Mouse (Mus musculus) monocyte, adult 2 months (primary cell): ENCODE data around the gene Gm49358.

Source experiments
- DNase-seq, 2 experiments: peaks; one replicate each; pipeline ENCODE4 v3.0.0; 2022; ENCODE audit warnings: low spot score in 2 of 2, low read depth in 1 of 2

The Gm49358 gene

DNA sequence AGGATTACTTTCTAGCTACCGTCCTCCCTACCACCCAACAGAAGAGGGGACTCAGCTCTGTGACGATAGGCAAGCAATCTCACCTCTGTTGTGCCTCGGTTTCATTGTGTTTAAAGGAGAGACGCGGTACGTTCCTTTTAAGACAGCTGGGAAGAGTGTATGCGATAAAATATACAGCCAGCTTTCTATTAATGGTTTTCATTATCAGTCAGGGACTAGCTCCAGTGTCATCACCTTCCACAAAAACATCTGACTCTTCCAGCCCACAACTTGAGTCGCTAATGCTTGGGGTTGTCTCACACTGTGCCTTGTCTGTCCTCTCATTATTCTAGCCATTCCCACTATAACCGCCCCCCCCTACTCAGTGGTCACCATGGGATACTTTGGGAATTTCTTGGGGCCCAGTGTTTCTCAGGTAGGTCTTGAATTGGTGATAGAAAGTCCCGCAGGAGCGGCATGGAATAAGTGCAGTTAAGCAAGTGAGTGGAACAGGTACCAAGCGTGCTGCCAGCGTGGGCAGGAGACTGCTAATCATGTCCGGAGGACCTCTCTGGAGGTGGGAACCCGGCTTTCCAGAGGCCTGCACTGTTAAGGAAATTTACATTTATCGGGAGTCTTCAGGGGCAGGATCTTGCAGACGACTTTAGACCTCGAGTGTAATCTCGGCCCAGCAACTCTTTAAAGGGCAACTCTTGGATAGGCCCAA lies 14.0 kb downstream of the Gm49358 start:
- DNase-seq, result no peak

DNA sequence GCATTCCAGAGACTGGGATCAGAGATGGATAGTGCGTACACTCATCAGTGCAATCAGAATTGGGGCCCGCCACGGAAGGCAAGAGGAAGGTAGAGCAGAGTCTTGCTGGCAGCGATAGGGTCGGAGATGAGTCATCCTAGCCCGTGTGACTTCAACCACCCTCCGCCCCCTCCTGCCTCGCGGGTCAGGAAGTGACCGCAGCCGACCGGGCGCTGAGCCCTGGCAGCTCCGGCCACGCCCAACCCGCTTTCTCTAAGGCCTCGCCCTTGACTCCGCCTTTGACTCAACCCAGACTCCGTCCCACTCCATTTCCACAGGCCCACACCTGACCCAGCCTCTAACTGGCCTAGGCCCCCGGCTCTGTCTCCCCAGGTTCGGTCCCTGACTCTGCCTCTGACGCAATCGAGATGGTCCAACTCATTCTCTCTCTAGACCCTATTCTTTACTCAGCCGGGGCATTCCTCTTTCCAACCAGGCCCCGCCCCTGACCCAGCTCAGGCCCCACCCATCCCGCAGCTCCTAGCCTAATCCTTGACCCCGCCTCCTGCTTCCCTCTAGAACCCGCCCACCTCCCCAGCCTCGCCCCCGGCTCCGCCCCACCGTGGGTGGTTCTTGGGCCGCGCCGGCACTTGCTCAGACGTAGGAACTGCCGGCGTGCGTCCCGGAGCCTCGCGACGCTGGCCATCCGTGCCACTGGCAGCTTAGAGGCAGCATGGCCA lies 14.8 kb downstream of the Gm49358 start, which contains the start of gene Nt5dc3:
Nt5dc3 (plus strand) TSS at position 608 of the 719 bp plus-strand sequence.
- peak; percentile 95 to 98 for DNase-seq

DNA sequence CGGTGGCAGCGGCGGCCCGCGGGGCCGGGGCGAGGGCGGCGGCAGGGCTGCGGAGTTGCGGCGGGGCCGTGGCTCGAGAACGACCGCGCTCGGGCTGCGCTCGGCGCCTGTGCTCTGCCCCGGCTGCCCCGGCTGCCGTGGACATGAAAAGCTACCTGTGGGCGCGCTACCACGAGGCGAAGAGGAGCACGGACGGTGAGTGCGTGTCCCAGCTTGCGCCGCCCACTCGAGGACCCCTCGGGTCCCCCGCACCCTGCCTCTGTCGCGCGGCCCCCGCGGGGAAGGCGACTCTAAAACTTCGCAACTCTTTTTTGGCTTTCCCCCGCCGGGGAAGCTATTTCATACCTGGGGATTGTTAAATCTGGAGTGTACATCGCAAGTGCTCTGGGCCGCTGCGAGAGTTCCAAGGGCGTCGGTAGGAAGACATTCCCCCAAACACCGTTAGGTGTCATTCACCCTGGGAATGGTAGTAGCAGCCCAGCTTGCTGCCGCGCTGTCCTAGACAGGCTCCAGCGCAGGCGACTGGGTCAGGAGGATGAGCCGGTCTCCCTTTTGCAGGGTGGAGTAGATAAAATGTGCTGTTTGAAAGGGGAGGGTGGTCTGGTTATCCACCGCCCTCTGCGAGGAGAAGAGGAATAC lies 15.5 kb downstream of the Gm49358 start:
- peak in 1 of 2 experiments; percentile 5 for DNase-seq

DNA sequence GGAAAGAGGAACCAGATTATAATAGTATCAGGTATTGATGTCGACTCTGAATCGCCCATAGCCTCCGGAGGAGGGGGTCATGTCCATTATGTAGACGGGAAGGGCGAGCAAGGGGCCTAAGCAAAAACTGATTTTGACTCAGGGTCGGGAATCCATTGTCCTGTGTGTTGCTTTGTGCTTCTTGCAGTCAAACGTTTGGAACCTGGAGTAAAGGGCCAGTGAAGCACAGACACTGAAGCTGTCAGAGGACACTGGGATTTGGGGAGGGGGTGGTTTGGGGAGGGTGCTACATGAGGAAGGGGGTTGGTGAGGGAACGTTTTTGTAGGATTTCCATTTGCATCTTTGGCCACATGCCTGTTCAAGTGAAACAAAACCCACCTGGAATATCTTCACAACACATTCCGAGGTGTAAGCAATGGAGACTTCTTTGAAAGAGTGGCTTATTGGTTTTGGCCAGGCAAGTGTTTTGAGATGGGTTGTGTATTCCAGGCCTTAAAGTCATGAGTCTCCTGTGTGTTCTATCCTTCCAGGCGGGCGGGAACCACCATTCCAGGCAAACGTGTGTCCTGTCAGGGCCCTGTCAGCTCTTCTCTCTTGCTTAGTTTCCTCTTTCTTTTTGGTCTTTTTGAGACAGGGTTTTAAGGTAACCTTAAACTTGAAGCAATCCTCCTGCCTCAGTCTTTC lies 16.2 kb downstream of the Gm49358 start:
- DNase-seq, result no peak

DNA sequence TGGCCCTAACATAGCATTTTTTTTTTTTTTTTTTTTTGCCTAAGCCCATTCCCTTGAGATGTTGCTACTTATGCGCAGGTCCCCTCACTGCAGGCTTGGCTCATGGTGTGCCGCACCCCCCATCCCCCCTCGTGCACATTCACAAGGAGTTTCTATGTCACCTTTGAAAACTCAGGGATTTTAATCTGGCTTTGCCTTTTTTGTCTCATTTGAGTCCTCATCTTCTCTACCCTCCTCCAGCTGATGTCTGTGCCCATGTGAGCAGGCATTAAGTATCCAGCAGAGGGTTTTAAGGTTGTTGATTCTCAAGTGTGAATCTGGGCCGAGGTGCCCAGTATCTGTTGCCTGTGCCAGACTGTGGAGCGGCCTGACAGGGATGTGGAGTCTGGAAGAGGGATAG lies 17.9 kb downstream of the Gm49358 start:
- no peak for DNase-seq

DNA sequence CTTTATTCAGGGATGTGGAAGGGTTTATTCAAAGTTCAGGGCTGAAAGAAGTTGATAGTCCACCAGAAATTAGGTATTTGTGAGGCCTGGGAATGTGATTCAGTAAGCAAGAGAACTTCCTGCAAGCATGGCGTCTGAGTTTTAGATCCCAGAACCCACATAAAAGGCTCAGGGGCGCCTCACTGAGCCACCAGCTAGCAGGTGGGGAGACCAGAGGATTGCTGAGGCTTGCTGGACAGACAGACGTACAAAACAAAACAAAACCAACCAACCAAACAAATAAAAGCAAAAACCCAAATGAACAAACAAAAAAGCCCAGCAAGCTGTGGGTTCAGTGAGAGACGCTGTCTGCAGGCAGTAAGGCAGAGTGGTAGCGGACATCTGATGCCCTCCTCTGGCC lies 18.9 kb downstream of the Gm49358 start:
- no peak for DNase-seq

DNA sequence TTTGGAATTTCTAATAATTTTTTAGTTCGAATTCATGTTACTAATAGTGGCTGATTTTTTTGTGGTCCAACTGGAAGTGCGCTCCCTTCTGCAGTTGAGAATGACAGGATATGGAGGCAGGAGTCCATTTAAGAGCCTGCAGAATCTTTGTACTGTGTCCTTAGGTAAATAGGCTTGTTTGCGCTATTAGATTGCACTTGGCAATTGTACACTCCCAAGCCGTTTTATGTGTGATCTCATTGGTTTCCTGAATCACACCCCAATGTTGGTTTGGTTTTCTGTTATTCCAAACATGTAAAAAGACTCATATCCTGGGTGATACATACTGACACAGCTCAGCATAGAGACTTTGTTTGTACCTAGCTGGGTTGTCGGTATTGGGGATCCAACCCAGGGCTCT lies 19.8 kb downstream of the Gm49358 start:
- DNase-seq, result no peak

DNA sequence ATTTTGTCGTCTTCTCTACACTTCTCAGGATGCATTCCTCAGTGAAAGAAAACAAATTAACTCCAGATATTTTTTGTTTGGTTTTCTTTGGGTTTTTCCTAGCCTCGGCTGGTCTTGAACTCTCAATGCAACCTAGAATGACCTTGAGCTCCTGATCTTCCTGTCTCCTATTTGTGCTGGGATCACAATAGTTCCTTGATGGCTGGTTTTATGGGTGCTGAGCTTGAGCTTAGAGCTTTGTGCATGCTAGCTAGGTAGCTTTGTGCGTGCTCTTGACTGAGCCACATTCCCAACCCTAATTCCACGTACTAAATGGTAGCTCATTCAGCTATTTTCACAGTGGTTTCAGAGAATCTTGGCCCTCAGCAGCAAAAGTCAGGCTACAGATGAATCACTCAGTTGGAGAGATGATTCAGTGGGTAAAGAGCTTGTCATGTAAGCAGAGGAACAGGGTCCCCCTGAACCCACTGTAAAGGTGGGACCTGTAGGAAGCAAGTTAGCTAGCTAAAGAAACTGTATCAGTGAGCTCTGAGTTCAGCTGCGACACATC lies 20.4 kb downstream of the Gm49358 start:
- no peak for DNase-seq

DNA sequence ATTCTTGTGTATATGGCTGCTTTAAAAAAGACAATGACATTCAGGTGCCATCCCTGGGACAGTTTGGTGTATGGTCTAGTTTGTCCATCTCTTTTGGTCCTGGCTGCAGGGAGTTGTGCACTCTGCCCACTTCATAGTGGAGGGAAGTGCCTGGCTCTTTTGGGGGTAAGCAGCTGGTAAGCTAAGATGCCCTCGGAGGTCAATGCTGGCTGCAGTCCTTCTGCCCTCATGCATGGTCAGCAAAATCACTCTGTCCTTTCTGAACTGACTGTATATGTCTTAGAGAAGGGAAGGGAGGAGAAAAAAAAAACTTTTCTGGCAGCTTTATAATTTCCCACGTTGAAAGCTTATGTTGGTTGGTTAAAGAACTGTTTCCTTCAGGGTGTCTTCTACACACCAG lies 21.6 kb downstream of the Gm49358 start:
- no peak for DNase-seq

DNA sequence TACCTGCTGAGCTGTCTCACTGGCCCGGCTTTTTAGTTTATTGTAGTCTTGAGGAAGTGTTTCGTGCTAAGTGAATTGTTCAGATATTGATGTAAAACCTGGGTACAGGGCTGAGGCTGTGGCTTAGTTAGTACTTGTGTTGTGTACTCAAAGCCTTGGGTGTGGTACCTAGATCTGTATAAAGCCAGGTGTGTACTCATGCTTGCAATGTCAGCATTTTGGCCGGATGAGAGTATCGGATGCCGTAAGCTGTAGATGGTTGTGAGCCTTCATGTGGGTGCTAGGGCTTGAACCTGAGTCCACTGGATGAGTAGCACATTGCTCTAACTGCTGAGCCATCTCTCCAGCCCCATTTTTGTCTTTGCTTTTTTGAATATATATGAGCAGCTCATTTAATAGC lies 22.3 kb downstream of the Gm49358 start:
- no peak for DNase-seq

DNA sequence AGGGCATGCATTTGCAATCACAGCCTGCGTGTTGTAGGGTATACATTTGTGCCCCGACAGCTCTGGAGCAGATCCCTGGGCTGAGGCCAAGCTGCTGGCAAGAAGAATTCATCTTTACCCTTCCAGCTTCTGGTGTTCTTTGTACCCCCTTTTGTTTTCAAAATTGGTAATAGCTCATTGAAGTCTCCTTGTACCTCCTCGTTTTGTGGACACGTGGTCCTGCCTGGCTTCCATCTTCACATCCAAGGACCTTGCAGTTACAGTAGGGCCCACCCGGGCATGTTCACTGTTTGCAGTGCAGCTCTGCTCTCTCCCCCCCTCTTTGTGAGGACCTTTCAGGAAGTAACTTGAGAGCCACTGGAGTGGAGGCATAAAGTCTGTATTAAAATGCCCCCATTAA lies 24.4 kb downstream of the Gm49358 start:
- no peak for DNase-seq

DNA sequence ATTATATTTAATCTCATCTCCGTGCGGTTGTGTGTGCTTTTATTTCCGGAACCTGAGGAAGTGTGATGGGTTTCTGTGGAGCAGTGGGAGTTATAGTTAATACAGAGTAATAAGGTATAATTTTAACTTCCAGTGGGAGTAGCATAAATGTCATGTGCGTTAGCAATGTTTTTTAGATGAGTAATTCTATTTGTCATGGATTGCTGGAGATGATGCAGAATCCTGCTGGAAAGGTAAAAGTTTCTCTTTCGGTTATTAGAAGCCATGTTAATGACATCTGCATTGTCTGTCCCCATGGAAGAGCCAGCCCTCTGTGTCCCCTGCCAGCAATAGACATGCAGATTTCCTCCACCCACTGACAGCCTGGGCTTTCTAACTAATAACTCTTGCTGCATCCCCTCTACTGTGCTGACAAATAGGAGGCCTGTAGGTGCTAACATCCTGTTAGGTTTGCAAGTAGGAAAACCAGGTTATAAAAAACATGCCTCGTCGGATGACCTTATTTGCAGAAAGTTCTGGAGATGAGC lies 25.4 kb downstream of the Gm49358 start:
- no peak for DNase-seq

DNA sequence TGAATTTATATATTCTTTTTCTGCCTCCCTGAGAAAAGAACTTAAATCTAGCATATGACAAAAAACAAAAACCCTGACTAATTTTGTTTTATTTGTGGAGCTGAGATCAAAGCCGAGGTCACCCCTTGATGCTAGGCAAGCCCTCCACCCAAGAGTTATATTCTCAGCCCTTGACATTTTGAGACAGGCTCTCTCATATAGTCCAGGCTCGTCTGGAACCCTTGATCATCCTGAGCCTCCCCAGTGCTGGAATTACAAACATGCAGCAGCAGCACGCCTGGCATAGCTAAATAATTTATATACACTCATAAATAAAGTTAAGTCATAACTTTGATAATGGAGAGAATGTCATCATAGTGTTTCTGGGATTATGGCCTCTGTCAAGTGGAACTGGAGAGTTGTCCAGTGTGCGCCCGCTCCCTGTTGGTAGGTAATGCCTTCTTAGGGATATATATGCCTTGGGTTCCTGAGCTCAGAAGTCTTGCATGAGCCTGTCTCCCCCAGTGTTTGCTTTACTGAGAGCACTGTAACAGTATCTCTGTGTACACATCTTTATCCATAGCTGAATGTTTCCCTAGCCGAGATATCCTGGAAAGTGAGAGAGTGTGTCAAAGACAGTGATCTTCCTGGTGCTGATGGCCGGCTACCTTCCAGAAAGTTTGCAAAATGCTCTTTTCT lies 27.9 kb downstream of the Gm49358 start:
- DNase-seq, result no peak

DNA sequence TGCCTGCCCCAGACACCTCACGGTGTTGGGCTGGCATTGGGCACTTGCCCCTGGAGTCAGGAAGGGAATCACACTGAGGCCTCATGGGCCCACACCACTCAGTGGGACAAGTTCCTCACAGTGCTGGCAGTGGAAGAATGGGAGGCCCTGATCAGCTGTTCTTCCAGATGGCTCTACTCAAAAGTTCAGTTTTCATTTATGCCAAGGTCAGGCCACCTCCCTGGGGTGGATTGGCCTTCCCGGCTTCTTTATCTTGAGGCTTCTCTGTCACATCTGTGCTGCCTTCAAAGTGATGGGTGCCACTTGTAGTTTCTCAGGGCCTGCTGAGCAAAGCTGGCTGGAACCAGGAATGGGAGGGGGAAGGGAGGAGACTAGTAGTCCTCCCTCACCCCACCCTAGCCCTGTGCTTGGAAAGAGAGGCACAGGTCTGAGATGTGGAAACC lies 29.8 kb downstream of the Gm49358 start:
- no peak for DNase-seq

DNA sequence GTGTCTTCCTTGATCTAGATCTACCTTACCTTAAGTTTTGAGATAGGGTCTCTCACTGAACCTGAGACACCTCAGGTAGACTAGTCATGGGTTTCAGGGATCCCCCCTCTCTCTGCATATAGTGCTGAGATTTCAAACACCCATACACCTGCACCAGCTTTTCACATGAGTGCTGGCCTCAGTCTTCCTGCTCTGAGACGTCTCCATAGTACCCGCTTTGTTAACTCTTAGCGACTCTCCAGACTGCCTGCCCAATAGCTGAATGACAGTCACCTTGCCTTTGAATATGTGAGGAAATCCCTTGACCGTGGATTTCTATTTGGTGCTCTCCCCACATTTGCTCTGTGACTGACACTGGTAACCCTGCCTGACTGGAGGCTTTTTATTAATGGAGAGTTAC lies 30.4 kb downstream of the Gm49358 start:
- DNase-seq, result no peak

DNA sequence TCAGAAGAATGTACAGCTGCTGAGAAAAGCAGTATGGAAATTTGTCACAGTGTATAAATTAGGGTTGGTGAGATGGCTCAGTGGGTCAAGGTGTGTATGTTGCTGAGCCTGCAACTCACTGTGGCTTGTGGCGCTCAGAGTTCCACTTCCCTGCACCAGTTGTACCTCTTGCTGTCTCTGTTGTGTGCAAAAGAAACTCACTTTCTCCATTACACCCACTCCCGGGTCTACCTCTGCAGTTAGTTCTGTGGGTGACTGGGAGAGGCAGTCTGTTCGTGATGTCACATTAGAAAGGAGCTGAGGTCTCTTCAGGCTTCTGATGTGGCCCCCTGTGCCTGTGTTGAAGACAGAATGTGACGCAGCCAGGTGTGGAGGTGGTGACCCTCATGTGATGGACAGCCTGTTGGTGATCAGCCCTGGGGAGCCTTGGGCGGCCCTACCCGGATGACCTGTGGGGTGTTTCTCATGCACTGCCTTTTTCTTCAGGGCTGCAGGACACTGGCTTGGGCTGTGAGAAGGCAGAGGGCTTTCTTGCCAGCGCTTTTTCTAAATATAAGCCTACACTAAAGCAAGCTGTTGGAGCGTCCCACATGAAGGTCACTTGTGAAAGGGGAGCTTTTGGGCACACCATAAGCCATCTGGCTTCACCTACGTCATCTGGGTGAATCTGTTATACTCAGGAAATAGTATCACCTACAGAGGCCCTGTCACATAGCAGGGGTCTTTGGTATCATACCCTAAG lies 31.2 kb downstream of the Gm49358 start:
- DNase-seq, result no peak

DNA sequence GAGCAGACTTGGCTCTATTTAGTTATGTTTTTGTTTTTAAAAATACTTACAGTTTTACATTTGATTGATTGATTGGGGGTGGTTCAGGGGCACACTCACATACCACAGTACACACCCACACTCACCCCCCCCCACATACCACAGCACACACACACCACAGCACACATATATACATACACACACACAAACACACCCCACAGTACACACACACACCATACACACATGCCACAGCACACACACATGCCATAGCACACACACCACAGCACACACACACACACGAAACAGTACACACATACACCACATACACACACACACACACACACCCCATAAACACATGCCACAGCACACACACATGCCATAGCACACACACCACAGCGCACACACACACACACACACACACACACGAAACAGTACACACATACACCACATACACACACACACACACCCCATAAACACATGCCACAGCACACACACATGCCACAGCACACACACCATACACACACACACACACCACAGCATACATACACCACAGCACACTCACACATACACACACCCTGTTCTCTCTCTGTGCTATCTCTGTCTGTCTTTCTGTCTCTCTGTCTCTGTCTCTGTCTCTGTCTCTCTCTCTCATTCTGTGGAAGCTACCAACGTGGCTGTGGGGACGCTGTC lies 32.4 kb downstream of the Gm49358 start:
- no peak for DNase-seq

DNA sequence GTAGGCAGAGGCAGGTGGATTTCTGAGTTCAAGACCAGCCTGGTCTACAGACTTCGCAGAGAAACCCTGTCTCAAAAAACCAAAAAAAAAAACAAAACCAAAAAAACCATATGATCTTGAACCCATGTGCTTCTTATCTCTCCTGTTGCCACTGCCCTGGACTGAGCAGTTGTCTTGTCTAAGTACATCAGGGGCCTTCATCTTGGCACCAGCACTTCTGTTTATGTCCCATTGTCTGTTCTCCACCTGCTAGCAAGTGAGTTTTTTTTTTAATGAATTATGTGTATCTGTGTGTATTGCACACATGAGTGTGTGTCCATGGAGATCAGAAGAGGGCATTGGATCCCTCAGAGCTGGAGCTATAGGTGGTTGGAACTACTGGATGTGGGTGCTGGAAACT lies 43.6 kb downstream of the Gm49358 start:
- no peak for DNase-seq

DNA sequence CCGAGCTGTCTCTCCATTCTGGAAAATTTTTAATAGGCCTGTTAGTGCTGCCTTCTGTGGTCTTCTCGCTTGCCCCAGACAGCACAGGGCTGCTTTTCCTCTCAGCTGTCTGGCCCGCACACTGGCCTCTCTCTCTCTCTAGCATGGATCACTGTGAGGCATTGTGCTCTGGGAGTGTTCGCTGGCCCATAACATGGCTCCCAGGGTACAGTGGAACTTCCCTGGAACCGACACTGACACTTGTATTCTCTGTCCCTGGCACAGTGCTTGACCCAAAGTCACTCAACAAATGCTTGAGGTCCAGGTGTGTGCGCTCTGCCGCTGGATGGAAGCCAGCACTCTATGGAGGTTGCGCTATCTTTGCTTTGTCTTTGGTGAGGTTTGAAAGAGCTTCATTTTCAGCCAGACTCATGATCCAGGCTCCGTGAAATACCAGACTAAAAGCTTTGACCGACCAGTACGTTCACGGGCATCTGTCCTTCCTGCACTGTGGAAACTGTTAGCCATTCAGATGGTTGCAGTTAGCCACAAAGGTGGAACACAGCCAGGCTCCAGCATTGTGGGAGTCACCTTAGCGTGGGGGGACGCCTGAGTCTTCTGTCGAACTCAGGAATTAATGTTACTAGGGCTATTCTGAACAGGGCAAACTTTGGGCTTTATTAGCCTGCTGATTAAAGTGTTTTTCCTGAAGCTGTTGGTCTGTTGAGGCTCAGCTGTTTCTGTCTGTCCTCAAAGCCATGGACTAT lies 44.4 kb downstream of the Gm49358 start:
- no peak for DNase-seq
